Mouse (Mus musculus): Measurements from ENCODE around the gene Ank3.

GRCm38 (mm10) chr10:69753464-69753863 lies 354.9 kb downstream of the Ank3 start:
- TF ChIP-seq EP300 (IDR thresholded peaks at IDR 0.05; ENCODE audit: low read depth) (no peak), CTCF (IDR thresholded peaks at IDR 0.05; ENCODE audit: low read depth) (no peak)

Measured in liver, postnatal 0 days (tissue).